Mouse (Mus musculus) limb, embryonic 10.5 days (tissue): ENCODE data around the gene Grb10. TPM values are rescaled to one million over a fixed set of nuclear protein-coding genes. Genes with fewer than 3 reads are reported as not detected.
A peak's percentile ranks its signal among the peaks of the same experiment; 100 is the strongest.

ENCODE experiments used
- DNase-seq: peaks from one replicate; pipeline ENCODE4 v3.0.0-alpha.2; 2017; ENCODE audit warnings: low spot score
- H3K27ac ChIP-seq: fragments of 300-500 bp; sonication (generic); 2 replicates; pipeline ENCODE4 v1.5.1; 2016; ENCODE audit warnings: mild to moderate bottlenecking
- H3K27me3 ChIP-seq: fragments of 300-500 bp; sonication (generic); 2 replicates; pipeline ENCODE4 v1.6.1; 2016; ENCODE audit warnings: low read depth, mild to moderate bottlenecking; ENCODE audit not compliant: poor library complexity, severe bottlenecking
- H3K36me3 ChIP-seq: fragments of 300-500 bp; sonication (generic); 2 replicates; pipeline ENCODE4 v1.6.1; 2016; ENCODE audit warnings: mild to moderate bottlenecking, moderate library complexity
- H3K4me1 ChIP-seq: fragments of 300-500 bp; sonication (generic); 2 replicates; pipeline ENCODE4 v1.6.1; 2016
- H3K4me3 ChIP-seq: fragments of 300-500 bp; sonication (generic); 2 replicates; pipeline ENCODE4 v1.5.1; 2016; ENCODE audit warnings: mild to moderate bottlenecking, moderate library complexity
- H3K9me3 ChIP-seq: fragments of 300-500 bp; sonication (generic); replicated peaks from 2 replicates; pipeline ENCODE4 v1.6.1; 2016; ENCODE audit warnings: mild to moderate bottlenecking
- WGBS: fragments of 180-500 bp; shearing (Covaris S2); methylation state at CpG from one replicate; pipeline ENCODE4 v1.1.7; 2016; 5-methylcytosine and 5-hydroxymethylcytosine counted together
- polyA plus RNA-seq: library from polyadenylated mRNA; unstranded; fragments of >200 nt; fragmentation: Nextera tagmentation; extraction: Ambion mirVana; gene quantifications from 2 replicates; pipeline ENCODE4 v1.2.1, GENCODE M21; 2016

Gene Grb10
- polyA plus RNA-seq, 1 experiment from 2014 or later, result 593 TPM

DNA sequence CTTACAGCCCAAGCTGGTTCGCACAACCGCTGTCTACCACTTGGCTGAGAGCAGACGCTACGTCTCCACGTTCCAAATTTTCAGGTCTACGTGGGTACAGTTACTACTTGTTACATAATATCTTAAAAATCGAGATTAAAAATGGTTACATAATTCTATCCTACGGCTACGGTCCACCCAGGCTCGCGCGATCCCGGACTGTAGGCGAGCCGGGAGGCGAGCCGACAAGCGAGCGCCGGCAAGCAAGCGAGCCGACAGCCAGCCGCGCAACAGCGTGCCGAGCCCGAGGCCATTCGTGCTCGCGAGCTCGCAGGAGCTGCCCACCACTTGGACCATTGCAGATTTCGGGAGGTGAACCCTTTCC lies 13.1 kb downstream of the Grb10 start:
- 52% methylated on average over 32 of the region's 32 CpGs for WGBS
- Histone ChIP-seq H3K4me3 (peak overlapping the region; percentile 30; the same call in 1 of the 2 replicates), H3K9me3 (peaks cover 24% of the 10 kb centered on the region), H3K36me3 (peaks cover 96% of the 10 kb centered on the region), H3K27me3 (peaks cover 99% of the 10 kb centered on the region), H3K4me1 (no peaks in the 10 kb centered on the region), H3K27ac (no peak overlapping the region)
- DNase-seq, result no peak

DNA sequence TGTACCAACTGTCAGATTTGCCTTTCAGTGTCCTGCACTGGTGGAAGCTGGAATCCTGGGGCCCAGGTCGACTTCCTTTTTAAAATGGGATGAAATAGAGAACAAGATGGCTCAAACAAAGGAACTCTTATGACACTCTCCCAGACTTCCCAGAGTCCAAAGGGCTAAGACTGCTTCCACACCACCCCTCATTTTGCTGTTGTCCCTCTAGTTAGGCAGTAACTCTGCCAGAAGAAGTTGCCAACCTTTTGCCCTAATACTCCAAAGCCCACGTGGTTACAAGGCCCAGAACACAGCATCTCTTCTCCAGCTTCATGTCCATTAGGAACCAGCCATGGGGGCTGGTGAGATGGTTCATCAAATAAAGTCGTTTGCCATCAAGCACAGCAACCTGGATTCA lies 15.4 kb downstream of the Grb10 start:
- Histone ChIP-seq H3K27ac (no peak overlapping the region), H3K4me3 (no peak overlapping the region), H3K27me3 (peaks cover 99% of the 10 kb centered on the region), H3K4me1 (no peaks in the 10 kb centered on the region), H3K9me3 (peaks cover 21% of the 10 kb centered on the region), H3K36me3 (peaks cover 96% of the 10 kb centered on the region)
- peak; percentile 20 for DNase-seq
- 59% methylated on average over 3 of the region's 3 CpGs for WGBS

DNA sequence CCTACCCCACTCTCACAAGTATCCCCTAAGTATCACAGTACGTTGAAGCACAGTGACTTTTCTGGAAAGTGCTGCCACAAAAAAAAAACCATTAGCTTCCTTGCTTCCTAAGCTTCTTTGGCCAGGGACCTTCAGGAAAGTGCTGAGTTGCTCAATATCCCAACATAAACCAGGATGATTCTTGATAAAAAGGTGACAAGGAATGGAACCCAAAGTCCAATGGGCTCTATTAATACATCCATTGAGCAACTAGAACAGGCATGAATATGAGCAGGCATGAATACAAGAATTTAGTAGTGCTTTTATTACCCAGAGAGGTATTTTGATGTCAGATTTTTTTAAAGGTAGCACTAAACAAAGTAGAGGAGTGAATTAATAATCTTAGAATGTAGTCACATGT lies 18.8 kb downstream of the Grb10 start:
- H3K9me3 ChIP-seq, result no peaks in the 10 kb centered on the region
- DNase-seq, result no peak
- no peak overlapping the region for H3K27ac ChIP-seq
- no peaks in the 10 kb centered on the region for H3K4me1 ChIP-seq
- peaks cover 70% of the 10 kb centered on the region for H3K27me3 ChIP-seq
- no peak overlapping the region for H3K4me3 ChIP-seq
- H3K36me3 ChIP-seq, result peaks cover 94% of the 10 kb centered on the region
- 89% methylated on average over 1 of the region's 1 CpGs for WGBS

DNA sequence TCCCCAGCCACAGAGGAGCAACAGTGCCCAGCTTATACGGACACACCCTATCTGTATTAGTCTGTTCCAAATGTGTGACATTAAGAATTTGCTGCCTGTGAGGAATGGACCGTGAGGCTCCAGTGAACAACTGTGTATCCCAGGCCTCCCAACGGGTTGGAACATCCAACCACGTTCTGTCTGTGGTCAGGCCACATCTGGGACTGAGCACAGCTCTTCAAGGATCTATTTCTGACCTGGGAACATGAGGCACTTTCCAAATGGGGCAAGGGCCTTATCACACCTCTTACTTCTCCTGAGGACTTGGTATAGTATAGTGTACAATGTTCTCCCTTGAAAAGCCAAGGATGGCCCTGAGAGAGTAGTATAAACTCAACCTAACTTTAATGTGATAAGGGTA lies 19.9 kb downstream of the Grb10 start:
- peak; percentile 21 for DNase-seq
- Histone ChIP-seq H3K27ac (no peak overlapping the region), H3K36me3 (peaks cover 93% of the 10 kb centered on the region), H3K4me3 (no peak overlapping the region), H3K9me3 (no peaks in the 10 kb centered on the region), H3K27me3 (peaks cover 60% of the 10 kb centered on the region), H3K4me1 (no peaks in the 10 kb centered on the region)
- 90% methylated on average over 4 of the region's 4 CpGs for WGBS

DNA sequence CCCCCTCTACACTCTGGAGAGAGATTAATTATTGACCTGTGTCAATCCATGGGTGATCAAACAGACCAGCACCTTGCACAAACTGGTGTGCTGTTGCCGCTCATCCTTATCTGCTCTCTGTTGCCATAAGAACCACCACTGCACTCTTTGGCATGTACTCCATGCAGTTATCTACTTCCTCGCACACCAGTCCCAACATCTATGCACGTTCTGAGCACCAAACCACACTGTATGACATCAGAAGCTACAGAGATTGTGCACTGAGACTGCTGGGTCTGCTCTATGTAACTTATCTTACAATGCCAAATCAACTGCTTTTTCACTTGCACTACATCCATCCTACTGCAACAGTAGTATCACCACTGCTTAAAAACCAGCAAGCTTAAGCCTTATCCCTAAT lies 28.4 kb downstream of the Grb10 start:
- Histone ChIP-seq H3K27me3 (no peaks in the 10 kb centered on the region), H3K27ac (no peak overlapping the region), H3K4me3 (no peak overlapping the region), H3K36me3 (peaks cover 85% of the 10 kb centered on the region), H3K9me3 (no peaks in the 10 kb centered on the region; the same call in 1 of the 2 replicates), H3K4me1 (no peaks in the 10 kb centered on the region)
- WGBS, result 91% methylated on average over 3 of the region's 3 CpGs
- no peak for DNase-seq

DNA sequence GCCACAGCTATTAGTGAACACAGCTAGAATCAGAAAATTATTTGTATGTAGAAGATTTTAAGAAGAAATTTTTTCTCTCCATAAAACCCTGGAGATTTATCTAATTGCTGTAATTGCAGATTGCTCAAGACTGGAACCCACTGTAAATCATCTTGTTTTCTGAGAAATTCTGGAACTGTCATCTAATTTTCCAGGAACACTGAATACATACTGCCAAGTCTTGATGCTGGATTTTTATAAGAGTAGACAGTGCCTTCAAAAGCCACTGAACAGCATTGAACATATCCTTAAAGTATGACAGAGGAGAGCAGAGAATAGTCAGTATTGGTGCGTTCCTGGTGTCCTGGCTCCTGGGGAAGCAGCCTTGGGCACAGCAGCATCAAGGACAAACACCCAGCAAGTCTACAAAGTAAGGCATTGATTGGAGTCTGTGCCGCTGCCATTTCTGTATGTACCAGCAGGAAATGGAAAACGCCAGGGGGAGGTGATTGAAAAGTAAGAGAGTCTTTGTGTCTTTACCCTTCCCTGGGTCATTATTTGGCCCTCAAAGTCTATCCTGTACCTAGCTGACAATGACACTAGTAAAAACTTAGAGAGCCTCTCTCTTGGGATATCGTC lies 38.1 kb downstream of the Grb10 start:
- WGBS, result 85% methylated on average over 4 of the region's 4 CpGs
- no peaks in the 10 kb centered on the region for H3K27me3 ChIP-seq
- H3K36me3 ChIP-seq, result peaks cover 55% of the 10 kb centered on the region
- H3K27ac ChIP-seq, result no peak overlapping the region
- DNase-seq, result no peak
- H3K9me3 ChIP-seq, result no peaks in the 10 kb centered on the region
- H3K4me1 ChIP-seq, result no peaks in the 10 kb centered on the region
- no peak overlapping the region for H3K4me3 ChIP-seq

DNA sequence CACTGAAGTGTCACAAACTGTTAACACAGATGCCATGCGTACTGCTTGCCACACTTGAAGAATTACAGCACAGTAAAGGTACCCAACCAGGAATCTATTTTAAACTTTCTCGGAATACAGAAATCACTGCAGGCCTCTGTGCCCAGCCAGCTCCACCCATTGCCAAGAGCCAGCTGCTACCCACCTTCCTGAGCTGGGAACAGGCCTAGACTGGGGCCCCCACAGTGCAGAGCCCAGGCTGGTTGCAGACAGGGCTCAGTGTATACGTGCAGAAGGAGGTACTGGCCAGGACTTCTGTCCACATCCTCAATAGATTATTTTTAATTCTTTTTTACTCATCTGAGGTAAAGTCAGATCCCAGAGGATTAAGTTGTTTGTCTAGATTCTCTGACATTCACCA lies 39.6 kb downstream of the Grb10 start:
- Histone ChIP-seq H3K27me3 (no peaks in the 10 kb centered on the region), H3K9me3 (no peaks in the 10 kb centered on the region), H3K4me1 (no peaks in the 10 kb centered on the region), H3K36me3 (peaks cover 57% of the 10 kb centered on the region), H3K27ac (no peak overlapping the region), H3K4me3 (no peak overlapping the region)
- no peak for DNase-seq
- WGBS, result 90% methylated on average over 3 of the region's 3 CpGs

DNA sequence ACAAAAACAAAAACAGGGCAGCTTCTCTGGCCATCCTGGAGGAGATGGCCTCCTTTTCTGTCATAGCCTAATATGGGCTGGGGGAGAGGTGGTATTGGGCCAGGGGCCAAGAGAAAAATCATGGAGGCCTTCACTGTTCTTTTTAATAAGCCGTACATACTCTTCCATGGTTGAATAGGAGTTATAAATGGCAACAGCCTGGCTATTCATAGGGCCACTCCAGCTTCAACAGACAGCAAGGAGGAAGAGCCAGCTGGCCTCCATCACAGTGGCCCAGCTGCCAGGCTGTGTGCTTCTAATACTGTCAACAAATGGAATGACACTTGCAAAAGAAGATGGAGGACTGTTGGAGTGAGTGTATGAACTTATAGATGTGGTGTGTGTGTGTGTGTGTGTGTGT lies 41.4 kb downstream of the Grb10 start:
- WGBS, result 90% methylated on average over 1 of the region's 1 CpGs
- H3K36me3 ChIP-seq, result peaks cover 62% of the 10 kb centered on the region

DNA sequence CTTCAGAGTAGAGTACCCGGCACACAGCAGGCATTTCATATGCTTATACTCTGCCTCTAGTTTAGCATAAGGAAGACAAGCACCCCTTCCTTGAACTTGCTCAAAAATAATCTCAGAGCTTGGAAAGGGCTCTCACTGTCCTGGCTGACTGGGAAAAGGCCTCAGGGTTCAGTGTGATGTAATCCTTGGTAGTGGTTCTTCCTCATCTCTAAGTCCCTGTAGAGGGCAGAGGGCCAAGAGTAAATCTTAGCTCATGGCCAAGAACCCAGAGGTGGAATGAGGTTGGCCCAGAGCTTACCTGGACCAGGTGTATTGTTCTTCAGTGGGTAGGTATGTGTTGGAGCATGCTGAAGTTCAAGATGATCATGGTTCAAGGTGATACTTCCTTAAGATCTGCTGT lies 43.1 kb downstream of the Grb10 start:
- Histone ChIP-seq H3K4me3 (no peak overlapping the region), H3K4me1 (no peaks in the 10 kb centered on the region), H3K27me3 (no peaks in the 10 kb centered on the region), H3K9me3 (no peaks in the 10 kb centered on the region), H3K27ac (no peak overlapping the region), H3K36me3 (peaks cover 51% of the 10 kb centered on the region)
- WGBS, result 97% methylated on average over 1 of the region's 1 CpGs
- no peak for DNase-seq

More for the DNA sequence above, 41.4 kb downstream of the Grb10 start:
- Histone ChIP-seq H3K4me3 (no peak overlapping the region), H3K4me1 (no peaks in the 10 kb centered on the region), H3K9me3 (no peaks in the 10 kb centered on the region), H3K27me3 (no peaks in the 10 kb centered on the region), H3K27ac (no peak overlapping the region)
- DNase-seq, result no peak

DNA sequence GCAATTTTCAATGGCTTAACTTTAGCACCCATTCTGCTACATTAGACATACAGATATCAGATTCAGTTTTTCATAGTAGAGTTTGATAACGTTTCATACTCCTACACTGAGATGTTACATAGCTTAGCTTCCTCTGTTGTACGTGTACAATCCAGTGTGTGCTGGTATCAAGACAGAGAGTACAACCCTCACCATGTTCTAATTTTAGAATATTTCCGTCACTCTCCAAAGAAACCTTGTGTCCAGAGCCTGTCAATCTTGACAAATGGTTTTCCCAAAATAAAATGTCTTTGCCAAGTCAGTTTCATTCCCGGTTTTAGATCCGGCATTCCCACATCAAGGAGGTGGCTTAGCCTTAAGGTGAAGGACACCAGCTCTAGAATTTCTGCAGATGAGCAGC lies 44.7 kb downstream of the Grb10 start:
- no peaks in the 10 kb centered on the region for H3K4me1 ChIP-seq
- no peaks in the 10 kb centered on the region for H3K27me3 ChIP-seq
- DNase-seq, result no peak
- WGBS, result 88% methylated on average over 5 of the region's 5 CpGs
- peaks cover 56% of the 10 kb centered on the region for H3K36me3 ChIP-seq
- no peak overlapping the region for H3K4me3 ChIP-seq
- no peaks in the 10 kb centered on the region for H3K9me3 ChIP-seq
- no peak overlapping the region for H3K27ac ChIP-seq

DNA sequence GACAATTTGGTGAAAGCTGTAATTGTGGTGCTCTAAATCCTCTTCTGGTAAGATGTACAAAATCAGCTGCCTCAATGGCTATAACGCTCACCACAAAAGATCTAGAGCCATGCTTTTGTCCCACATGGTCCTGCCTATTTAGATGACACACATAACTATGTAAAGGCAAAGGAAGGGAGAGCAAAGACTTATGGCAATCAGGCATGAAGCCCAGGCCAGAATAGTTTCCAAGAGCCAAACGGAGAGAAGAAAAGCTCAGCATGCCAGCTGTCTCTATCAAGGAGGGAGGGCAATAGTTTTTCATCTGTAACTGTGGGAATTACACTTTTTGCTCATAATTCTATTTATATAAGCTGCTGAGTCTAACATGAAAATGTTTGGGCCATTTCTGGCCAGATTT lies 45.3 kb downstream of the Grb10 start:
- Histone ChIP-seq H3K27ac (no peak overlapping the region), H3K4me3 (no peak overlapping the region), H3K9me3 (no peaks in the 10 kb centered on the region), H3K27me3 (no peaks in the 10 kb centered on the region), H3K4me1 (no peaks in the 10 kb centered on the region), H3K36me3 (peaks cover 56% of the 10 kb centered on the region)
- WGBS, result 87% methylated on average over 2 of the region's 2 CpGs
- DNase-seq, result no peak

DNA sequence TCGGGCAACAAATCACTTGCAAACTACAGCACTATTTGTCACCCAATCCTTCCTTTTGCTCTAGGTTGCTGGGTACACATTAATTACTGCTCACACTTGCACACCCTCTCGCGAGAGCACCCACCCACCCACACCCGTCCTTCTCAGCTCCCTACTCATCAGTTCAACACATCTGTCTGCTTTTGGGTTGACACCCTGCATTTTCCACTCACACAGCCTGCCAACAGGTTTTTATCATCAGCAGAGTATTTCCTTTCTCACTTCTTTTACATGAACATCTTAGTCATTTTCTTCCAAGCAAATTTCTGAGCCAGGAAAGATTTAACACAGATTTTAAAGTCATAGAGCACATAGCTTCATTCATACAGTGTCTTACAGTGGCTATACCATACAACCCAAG lies 48.6 kb downstream of the Grb10 start:
- no peaks in the 10 kb centered on the region for H3K4me1 ChIP-seq
- H3K9me3 ChIP-seq, result no peaks in the 10 kb centered on the region
- no peak for DNase-seq
- peaks cover 48% of the 10 kb centered on the region for H3K36me3 ChIP-seq
- H3K27me3 ChIP-seq, result no peaks in the 10 kb centered on the region
- H3K27ac ChIP-seq, result no peak overlapping the region
- 92% methylated on average over 4 of the region's 4 CpGs for WGBS
- no peak overlapping the region for H3K4me3 ChIP-seq

DNA sequence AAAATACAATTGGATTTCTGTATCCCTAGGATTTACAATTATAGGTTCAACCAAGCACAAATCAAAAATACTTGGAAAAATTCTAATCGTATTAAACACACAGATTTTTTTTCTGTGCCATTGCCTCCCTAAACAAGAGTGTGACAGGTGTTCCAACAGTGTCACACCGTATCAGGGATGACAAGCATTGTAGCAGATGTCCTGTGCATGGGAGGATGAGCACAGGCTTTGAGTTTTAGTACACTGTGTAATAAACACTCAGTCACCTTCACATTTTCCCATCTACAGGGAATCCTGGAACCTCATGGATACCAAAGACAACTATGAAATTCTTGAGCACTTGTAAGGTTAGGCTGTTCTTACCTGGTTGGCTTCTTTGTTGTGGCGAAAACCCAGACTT lies 51.2 kb downstream of the Grb10 start:
- no peaks in the 10 kb centered on the region for H3K27me3 ChIP-seq
- 92% methylated on average over 3 of the region's 3 CpGs for WGBS
- H3K9me3 ChIP-seq, result no peaks in the 10 kb centered on the region
- H3K4me1 ChIP-seq, result no peaks in the 10 kb centered on the region
- no peak overlapping the region for H3K4me3 ChIP-seq
- peaks cover 56% of the 10 kb centered on the region for H3K36me3 ChIP-seq
- H3K27ac ChIP-seq, result no peak overlapping the region
- DNase-seq, result no peak

DNA sequence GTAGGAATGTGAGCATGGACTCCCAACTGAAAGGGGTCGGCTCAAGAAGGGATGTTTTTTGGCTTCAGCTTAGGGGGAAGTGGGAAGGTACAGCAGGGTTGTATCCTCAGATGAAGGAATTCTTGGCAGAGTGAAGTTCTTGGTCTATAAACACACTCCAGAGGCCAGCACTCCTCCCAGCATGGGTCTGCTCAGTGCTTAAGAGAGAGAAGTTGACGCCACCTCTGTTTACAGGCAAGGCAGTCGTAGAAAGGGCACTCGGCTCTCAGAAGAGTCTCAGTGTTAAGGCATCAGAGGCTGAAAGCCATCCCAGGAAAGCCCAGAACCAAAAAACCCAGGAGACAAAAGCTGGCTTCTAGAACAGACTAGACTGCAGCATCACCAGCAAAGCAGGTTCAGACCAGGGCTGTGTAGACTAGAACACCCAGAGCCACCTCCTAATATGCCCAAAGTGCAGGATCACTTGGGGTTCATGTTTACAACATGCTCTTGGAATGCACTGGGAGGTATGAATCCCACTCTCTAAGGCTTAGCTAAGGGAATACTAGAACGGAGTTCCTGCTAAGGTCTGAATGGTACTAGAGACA lies 59.8 kb downstream of the Grb10 start:
- no peak for DNase-seq
- peaks cover 68% of the 10 kb centered on the region for H3K36me3 ChIP-seq

More for the DNA sequence above, 59.8 kb downstream of the Grb10 start:
- Histone ChIP-seq H3K4me1 (no peaks in the 10 kb centered on the region), H3K27me3 (no peaks in the 10 kb centered on the region), H3K4me3 (no peak overlapping the region), H3K27ac (no peak overlapping the region), H3K9me3 (no peaks in the 10 kb centered on the region)
- 77% methylated on average over 5 of the region's 5 CpGs for WGBS
